Mouse (Mus musculus) stomach, postnatal 0 days (tissue): Measurements from ENCODE around the gene Hacd3.

Source experiments
- CTCF ChIP-seq: IDR thresholded peaks from 2 replicates; pipeline ENCODE4 v1.5.1; 2016; ENCODE audit warnings: antibody characterized with exemption, low read depth, mild to moderate bottlenecking, moderate library complexity
- EP300 ChIP-seq: optimal IDR thresholded peaks from 2 replicates; pipeline ENCODE3; 2016; ENCODE audit warnings: antibody characterized with exemption

- TF ChIP-seq CTCF: no peak
- no peak for TF ChIP-seq EP300
Measured at GRCm38 (mm10) chr9:64981904-64982303, 39.6 kb downstream of the Hacd3 start.
